Mouse (Mus musculus): Measurements from ENCODE around the gene Tmem242.

DNA sequence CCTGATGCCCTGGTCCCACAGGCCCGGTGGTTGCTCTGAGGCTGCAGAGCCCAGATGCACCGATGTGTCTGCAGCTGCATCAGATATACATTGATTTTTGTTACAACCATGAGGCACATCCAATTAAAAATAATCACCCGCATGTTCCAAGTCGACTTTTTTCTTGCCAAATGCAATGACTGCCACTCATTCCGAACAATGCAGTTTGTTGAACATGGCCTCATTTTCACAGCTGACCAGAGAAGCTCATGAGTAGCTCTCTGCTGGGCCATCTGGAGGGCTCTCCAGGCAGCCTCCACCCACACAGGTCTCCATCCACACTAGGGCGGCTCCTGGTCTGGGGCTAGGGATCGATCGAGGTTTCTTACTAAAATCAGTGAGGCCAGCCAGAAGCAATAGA, 67.1 kb downstream of the Tmem242 start:
- TF ChIP-seq POLR2A (IDR thresholded peaks at IDR 0.05; ENCODE audit: low read depth, low read length) = no peak
- no peak for TF ChIP-seq CTCF (IDR thresholded peaks at IDR 0.05; ENCODE audit: extremely low read depth, insufficient read length, insufficient replicate concordance, low read depth, low read length)

Measured in small intestine, adult 2 months (tissue).